Mouse (Mus musculus) liver, embryonic 11.5 days (tissue): ENCODE results near the gene Ephx1. TPM values are rescaled to one million over a fixed set of nuclear protein-coding genes. Genes with fewer than 3 reads are reported as not detected.

ENCODE experiments used
- ATAC-seq: fragments of 200-750 bp; cut with Nextera tagmentation; replicated peaks from 2 replicates; pipeline ENCODE4 v1.8.0; 2017; ENCODE audit warnings: moderate number of reproducible peaks, mild to moderate bottlenecking, moderate TSS enrichment, moderate library complexity; ENCODE audit not compliant: low FRiP score
- DNase-seq: peaks from one replicate; pipeline ENCODE4 v3.0.0-alpha.2; 2017; ENCODE audit warnings: low spot score
- H3K27ac ChIP-seq: fragments of 300-500 bp; sonication (generic); 2 replicates; pipeline ENCODE4 v1.5.1; 2014; ENCODE audit warnings: mild to moderate bottlenecking, low read depth, low read length, control low read depth
- H3K27me3 ChIP-seq: fragments of 300-500 bp; sonication (generic); replicated peaks from 2 replicates; pipeline ENCODE4 v1.6.1; 2014; ENCODE audit warnings: low read length, mixed read lengths; ENCODE audit not compliant: control insufficient read depth, insufficient read depth
- H3K36me3 ChIP-seq: fragments of 300-500 bp; sonication (generic); 2 replicates; pipeline ENCODE4 v1.6.1; 2014; ENCODE audit warnings: mild to moderate bottlenecking, low read length, moderate library complexity, mixed read lengths; ENCODE audit not compliant: control insufficient read depth, insufficient read depth
- H3K4me1 ChIP-seq: fragments of 300-500 bp; sonication (generic); replicated peaks from 2 replicates; pipeline ENCODE4 v1.6.1; 2014; ENCODE audit warnings: low read length, mixed read lengths; ENCODE audit not compliant: control insufficient read depth, insufficient read depth
- H3K4me2 ChIP-seq: fragments of 300-500 bp; sonication (generic); 2 replicates; pipeline ENCODE4 v1.6.1; 2014; ENCODE audit warnings: mild to moderate bottlenecking, control low read depth, moderate library complexity
- H3K4me3 ChIP-seq: fragments of 300-500 bp; sonication (generic); 2 replicates; pipeline ENCODE4 v1.5.1; 2014; ENCODE audit warnings: low read depth, low read length, control low read depth
- H3K9ac ChIP-seq: fragments of 300-500 bp; sonication (generic); 2 replicates; pipeline ENCODE4 v1.6.1; 2014; ENCODE audit warnings: low read depth, low read length, control low read depth
- H3K9me3 ChIP-seq: fragments of 300-500 bp; sonication (generic); 2 replicates; pipeline ENCODE4 v1.6.1; 2016; ENCODE audit warnings: low read length, inconsistent platforms, mixed read lengths; ENCODE audit not compliant: control insufficient read depth
- WGBS: fragments of 180-500 bp; shearing (Covaris S2); extraction: QIAGEN DNeasy Blood & Tissue Kit; methylation state at CpG from one replicate; pipeline ENCODE4 v1.1.7; 2014; 5-methylcytosine and 5-hydroxymethylcytosine counted together
- polyA plus RNA-seq: library from polyadenylated mRNA; unstranded; fragments of >200 nt; fragmentation: Nextera tagmentation; extraction: Ambion mirVana; gene quantifications from 2 replicates; pipeline ENCODE4 v1.2.1, GENCODE M21; 2014

The Ephx1 gene
- polyA plus RNA-seq: 1.6 and 1.7 TPM in 2 replicates

DNA sequence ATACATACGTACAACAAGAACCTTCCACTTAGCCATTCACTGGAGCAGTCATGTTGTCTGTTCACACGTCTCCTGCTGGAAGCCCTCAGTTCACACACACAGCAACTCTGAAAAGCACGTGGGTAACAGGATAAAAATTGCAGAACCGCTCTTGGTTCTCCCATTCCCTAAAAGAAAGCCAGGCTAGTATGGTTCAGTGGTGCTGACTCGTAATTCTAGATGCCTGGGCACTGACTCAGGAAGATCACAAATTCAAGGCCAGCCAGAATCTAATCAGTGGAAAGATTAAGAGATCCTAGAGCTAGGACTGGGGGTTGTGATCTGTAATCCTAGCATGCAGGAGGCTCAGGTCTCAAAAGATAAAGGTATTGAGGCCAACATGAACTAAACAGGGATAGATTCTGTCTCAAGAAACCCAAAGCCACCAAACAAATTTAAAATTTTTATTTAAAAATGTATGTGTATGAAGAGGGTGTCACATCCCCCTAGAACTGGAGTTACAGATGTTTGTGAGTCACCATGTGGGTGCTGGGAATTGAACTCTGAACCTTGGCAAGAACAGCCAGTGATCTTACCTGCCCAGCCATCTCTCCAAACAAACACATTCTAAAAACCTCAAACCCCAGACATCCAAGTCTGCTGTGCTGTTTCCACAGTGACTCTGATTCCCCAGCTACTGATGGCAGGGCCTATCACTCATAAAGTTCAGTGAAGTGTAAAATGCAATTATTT lies at the start of gene Ephx1:
TSS of gene Ephx1 (minus strand) at position 149 of the 732 bp plus-strand sequence.
- Histone ChIP-seq H3K9ac (no peak within 1 kb of the TSS), H3K4me1 (peaks cover 11% of the 10 kb centered on the region), H3K9me3 (no peaks in the 10 kb centered on the region), H3K27ac (no peak within 1 kb of the TSS), H3K27me3 (peaks cover 14% of the 10 kb centered on the region), H3K4me2 (no peak within 1 kb of the TSS), H3K36me3 (no peaks in the 10 kb centered on the region), H3K4me3 (no peak within 1 kb of the TSS)
- no peak for DNase-seq
- ATAC-seq: no peak
- WGBS: 52% methylated on average over 5 of the region's 5 CpGs

DNA sequence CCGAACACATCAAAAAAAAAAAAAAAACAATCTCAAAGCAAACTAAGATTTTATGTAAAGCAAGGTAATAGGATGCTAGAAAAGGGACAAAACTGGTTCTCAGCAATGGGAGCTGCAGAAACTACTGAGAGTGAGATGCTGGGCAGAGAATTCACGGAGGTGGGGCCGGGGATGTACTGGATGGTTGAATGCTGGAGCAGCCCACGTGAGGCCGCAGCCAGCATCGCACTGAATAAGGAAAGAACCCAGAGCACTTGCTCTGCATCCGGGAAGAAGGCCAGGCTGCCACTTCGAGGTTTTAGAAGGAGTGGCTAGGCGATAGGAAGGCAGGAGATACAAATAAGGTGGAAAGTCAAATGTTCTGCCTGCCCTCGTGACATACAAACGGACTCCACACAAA lies 49.0 kb upstream of the Ephx1 start:
- Histone ChIP-seq H3K27me3 (no peaks in the 10 kb centered on the region), H3K9me3 (no peaks in the 10 kb centered on the region), H3K4me1 (0 out of 2 replicates have a peak, but pooled peaks cover 2% of the 10 kb centered on the region), H3K4me3 (no peak overlapping the region), H3K4me2 (no peak overlapping the region), H3K9ac (no peak overlapping the region), H3K27ac (no peak overlapping the region), H3K36me3 (no peaks in the 10 kb centered on the region)
- DNase-seq (no peak), ATAC-seq (no peak)
- 62% methylated on average over 11 of the region's 11 CpGs for WGBS

DNA sequence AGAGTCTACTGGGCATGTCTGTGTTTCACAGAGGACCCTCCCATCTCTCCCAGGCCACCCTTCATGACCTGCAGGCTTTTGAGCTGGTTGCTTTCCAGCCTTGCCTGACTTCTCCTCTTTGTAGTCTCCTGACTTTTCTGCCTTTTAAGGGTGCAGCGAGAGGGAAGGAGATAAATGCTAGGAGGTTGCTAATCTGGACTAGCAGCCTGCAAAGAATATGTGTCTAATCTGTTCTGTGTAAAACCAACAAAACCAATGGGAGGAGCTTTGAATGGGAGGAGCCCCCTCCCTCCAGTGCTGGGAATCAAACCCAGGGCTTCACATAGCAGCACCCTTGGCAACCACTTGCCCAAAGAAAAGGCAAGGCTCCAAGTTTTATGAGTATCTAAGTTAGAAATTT lies 47.6 kb upstream of the Ephx1 start:
- no peak for DNase-seq
- ATAC-seq: no peak
- Histone ChIP-seq H3K27ac (no peak overlapping the region), H3K4me3 (no peak overlapping the region), H3K4me2 (no peak overlapping the region), H3K9ac (no peak overlapping the region), H3K9me3 (no peaks in the 10 kb centered on the region), H3K4me1 (0 out of 2 replicates have a peak, but pooled peaks cover 2% of the 10 kb centered on the region), H3K36me3 (no peaks in the 10 kb centered on the region), H3K27me3 (no peaks in the 10 kb centered on the region)
- 42% methylated on average over 1 of the region's 1 CpGs for WGBS

DNA sequence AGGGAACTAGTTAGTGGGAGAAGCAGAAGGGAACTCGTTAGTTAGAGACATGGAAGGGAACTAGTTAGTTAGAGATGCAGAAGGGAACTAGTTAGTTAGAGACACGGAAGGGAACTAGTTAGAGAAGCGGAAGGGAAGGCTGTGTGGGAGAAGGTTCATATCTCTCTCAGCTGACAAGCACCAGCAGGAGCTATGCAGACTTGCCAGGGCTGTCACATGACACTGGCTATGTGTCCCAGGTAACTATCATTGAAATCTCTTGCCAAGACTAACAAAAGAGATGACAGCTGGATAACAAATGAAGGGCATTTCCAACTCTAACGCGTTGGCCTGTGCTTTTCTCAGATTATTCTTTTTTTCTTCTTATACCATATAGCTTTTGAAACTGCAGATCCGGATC lies 43.9 kb upstream of the Ephx1 start:
- ATAC-seq (no peak), DNase-seq (no peak)
- no peak overlapping the region for H3K4me2 ChIP-seq
- H3K9ac ChIP-seq: no peak overlapping the region
- WGBS: 80% methylated on average over 6 of the region's 6 CpGs
- 0 out of 2 replicates have a peak, but pooled peaks cover 2% of the 10 kb centered on the region for H3K4me1 ChIP-seq
- H3K27ac ChIP-seq: no peak overlapping the region
- H3K36me3 ChIP-seq: no peaks in the 10 kb centered on the region
- H3K4me3 ChIP-seq: no peak overlapping the region
- H3K9me3 ChIP-seq: no peaks in the 10 kb centered on the region
- H3K27me3 ChIP-seq: no peaks in the 10 kb centered on the region

DNA sequence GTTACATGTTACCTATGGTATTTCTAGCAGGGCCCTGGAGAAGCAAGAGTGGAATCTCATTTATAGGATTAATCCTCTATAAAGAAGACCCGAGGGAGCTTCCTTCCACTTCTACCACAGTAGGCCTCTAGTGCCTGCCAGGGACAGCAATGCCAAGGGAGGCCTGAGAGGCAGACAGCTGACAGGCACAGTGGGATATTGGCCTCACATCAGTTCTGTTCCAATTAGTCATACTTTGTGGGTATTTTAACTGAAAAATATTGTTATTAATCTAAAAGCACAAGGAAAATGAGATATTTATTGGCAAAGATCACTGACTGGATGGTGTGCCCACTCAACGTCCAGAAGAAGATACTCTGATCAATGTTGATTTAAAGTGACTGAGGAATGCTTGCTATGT lies 43.3 kb upstream of the Ephx1 start:
- no peaks in the 10 kb centered on the region for H3K9me3 ChIP-seq
- no peak overlapping the region for H3K9ac ChIP-seq
- H3K27me3 ChIP-seq: no peaks in the 10 kb centered on the region
- H3K4me1 ChIP-seq: 0 out of 2 replicates have a peak, but pooled peaks cover 2% of the 10 kb centered on the region
- 63% methylated on average over 2 of the region's 2 CpGs for WGBS
- no peak overlapping the region for H3K4me3 ChIP-seq
- no peaks in the 10 kb centered on the region for H3K36me3 ChIP-seq
- H3K27ac ChIP-seq: no peak overlapping the region
- ATAC-seq (no peak), DNase-seq (no peak)
- no peak overlapping the region for H3K4me2 ChIP-seq

DNA sequence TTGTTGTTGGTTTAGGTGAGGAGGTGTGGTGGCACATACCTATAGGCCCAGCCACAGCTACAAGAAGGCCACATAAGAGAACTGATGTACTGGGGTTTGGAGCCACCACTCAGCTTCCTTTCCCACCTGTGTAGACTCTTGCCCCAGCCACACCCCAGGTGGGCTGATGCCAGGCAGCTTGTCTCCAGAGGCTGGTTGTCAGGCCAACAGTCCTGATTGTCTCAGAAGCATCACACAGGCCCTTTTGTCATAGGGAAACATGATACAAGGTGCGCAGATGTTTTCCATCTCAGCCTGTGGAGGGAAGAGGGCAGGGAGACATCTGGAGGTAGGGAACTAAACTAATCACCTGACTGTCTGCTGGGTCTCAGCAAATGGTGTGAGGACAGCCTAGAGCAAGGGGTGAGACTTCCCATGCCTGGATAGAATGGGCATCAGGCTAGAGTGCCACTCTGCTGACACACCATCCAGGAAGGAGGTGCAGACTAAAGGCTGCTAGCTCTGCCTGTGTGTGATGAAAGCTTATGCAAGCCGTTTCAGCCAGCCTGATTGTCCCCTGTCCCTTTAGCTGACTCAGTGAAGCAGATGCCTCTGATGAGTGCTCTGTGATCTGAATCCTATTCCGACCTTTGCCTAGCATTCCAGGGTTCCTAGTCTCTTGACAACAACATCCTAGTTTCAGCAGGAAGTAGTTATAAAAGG lies 41.2 kb upstream of the Ephx1 start:
- WGBS: 66% methylated on average over 3 of the region's 3 CpGs
- Histone ChIP-seq H3K4me2 (no peak overlapping the region), H3K27ac (no peak overlapping the region), H3K27me3 (no peaks in the 10 kb centered on the region), H3K4me3 (no peak overlapping the region), H3K36me3 (no peaks in the 10 kb centered on the region), H3K4me1 (no peaks in the 10 kb centered on the region), H3K9me3 (no peaks in the 10 kb centered on the region), H3K9ac (no peak overlapping the region)
- no peak for DNase-seq
- no peak for ATAC-seq

DNA sequence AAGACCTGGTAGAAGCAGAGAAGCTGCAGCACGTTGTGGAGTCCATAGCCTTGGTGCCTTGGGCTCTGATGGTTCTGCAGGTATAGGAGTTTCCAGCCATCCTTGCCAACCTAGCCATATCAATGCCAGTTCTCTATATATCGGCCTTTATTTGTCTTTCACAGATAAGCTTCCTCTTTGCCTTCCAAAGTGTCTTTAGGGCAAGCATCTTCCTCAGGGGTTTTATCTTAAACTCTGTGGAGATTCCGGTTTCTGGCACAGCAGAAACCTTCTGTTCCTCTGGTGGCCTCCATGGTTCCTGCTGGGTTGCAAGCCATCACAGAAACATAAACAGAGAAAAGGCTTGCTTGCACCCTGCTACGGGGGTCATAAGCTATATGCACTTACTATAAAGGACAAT lies 32.2 kb upstream of the Ephx1 start:
- Histone ChIP-seq H3K4me1 (no peaks in the 10 kb centered on the region), H3K9me3 (no peaks in the 10 kb centered on the region), H3K4me3 (no peak overlapping the region), H3K27me3 (no peaks in the 10 kb centered on the region), H3K36me3 (no peaks in the 10 kb centered on the region), H3K27ac (no peak overlapping the region), H3K4me2 (no peak overlapping the region), H3K9ac (no peak overlapping the region)
- 66% methylated on average over 4 of the region's 4 CpGs for WGBS
- ATAC-seq: no peak
- no peak for DNase-seq

DNA sequence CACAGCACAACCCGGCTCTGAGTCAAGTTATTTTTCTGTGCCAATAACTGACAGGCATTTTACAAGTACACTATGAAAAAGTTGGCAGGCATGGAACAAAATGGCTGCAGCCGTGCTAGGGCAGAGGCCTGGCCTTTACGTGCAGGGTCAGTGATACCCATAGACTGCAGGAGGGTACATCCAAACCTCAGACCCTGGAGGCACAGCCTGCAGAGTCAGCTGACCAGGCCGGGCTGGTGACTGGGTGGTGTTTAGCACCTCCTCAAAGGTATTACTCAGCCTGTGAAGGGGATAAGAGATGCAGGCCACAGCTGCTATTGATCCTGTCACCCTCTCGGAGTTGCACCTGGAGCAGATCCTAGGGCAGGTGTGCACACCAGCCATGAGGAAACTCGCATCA lies 30.2 kb upstream of the Ephx1 start, which contains the start of gene 9130409I23Rik:
TSS of gene 9130409I23Rik (plus strand) at position 301 of the 400 bp plus-strand sequence.
- Histone ChIP-seq H3K4me1 (no peaks in the 10 kb centered on the region), H3K9ac (no peak within 1 kb of the TSS), H3K27ac (no peak within 1 kb of the TSS), H3K9me3 (no peaks in the 10 kb centered on the region), H3K27me3 (0 out of 2 replicates have a peak, but pooled peaks cover 3% of the 10 kb centered on the region), H3K36me3 (no peaks in the 10 kb centered on the region), H3K4me2 (no peak within 1 kb of the TSS), H3K4me3 (no peak within 1 kb of the TSS)
- no peak for DNase-seq
- whole genome bisulfite sequencing: 82% methylated on average over 6 of the region's 6 CpGs
- ATAC-seq: no peak
